Mouse (Mus musculus): Measurements from ENCODE around the gene Hpse2. TPM values are rescaled to one million over a fixed set of nuclear protein-coding genes. Genes with fewer than 3 reads are reported as not detected.

The Hpse2 gene
- polyA plus RNA-seq, 1 experiment, result not detected

GRCm38 (mm10) chr19:42904240-42904639 lies 483.9 kb downstream of the Hpse2 start:
- no peak overlapping the region for H3ac ChIP-seq (ENCODE audit: control insufficient read depth, insufficient read length)
- no peak overlapping the region for H3K4me3 ChIP-seq
- H3K36me3 ChIP-seq (ENCODE audit: control insufficient read depth, insufficient read depth), result no peaks in the 10 kb centered on the region
- H3K79me2 ChIP-seq (ENCODE audit: control insufficient read depth, insufficient read depth), result no peaks in the 10 kb centered on the region
- TF ChIP-seq SRF (IDR thresholded peaks at IDR 0.05; ENCODE audit: control insufficient read depth, insufficient read length, low read depth), result no peak
- TF ChIP-seq E2F4 (IDR thresholded peaks at IDR 0.05; ENCODE audit: insufficient read depth), result no peak
- no peak for TF ChIP-seq POLR2A (IDR thresholded peaks at IDR 0.05; ENCODE audit: insufficient read length, low read depth)
- TF ChIP-seq MAX (IDR thresholded peaks at IDR 0.05; ENCODE audit: low read depth), result no peak
- no peak for TF ChIP-seq MYOD1 (IDR thresholded peaks at IDR 0.05; ENCODE audit: control insufficient read depth in 1 of 3, insufficient read length in 2 of 3, low read depth in 2 of 3)
- TF ChIP-seq USF1 (IDR thresholded peaks at IDR 0.05; ENCODE audit: low read depth), result no peak
- TF ChIP-seq POLR2AphosphoS2 (IDR thresholded peaks at IDR 0.05; ENCODE audit: insufficient read length, low read depth), result no peak
- H3K4me2 ChIP-seq (ENCODE audit: low read depth), result no peak overlapping the region
- peaks cover 4% of the 10 kb centered on the region for H3K27me3 ChIP-seq (ENCODE audit: control insufficient read depth, insufficient read depth, insufficient read length)

- no peaks in the 10 kb centered on the region for H3K79me2 ChIP-seq (ENCODE audit: control insufficient read depth, insufficient read depth)
- no peak for TF ChIP-seq MYOG (IDR thresholded peaks at IDR 0.05; ENCODE audit: control insufficient read depth in 1 of 3, insufficient read depth in 1 of 3, insufficient read length in 2 of 3, low read depth in 2 of 3)
- no peak for TF ChIP-seq USF1 (IDR thresholded peaks at IDR 0.05; ENCODE audit: low read depth)
- no peak for TF ChIP-seq REST (IDR thresholded peaks at IDR 0.05; ENCODE audit: insufficient read depth, insufficient read length)
- TF ChIP-seq E2F4 (IDR thresholded peaks at IDR 0.05; ENCODE audit: insufficient read depth), result no peak
- no peak for TF ChIP-seq TCF3 (IDR thresholded peaks at IDR 0.05; ENCODE audit: insufficient read length, low read depth)
- TF ChIP-seq SRF (IDR thresholded peaks at IDR 0.05; ENCODE audit: control insufficient read depth, insufficient read length, low read depth), result no peak
- TF ChIP-seq MYOD1 (IDR thresholded peaks at IDR 0.05; ENCODE audit: control insufficient read depth in 1 of 3, insufficient read length in 2 of 3, low read depth in 2 of 3), result no peak
- no peak for TF ChIP-seq TCF12 (IDR thresholded peaks at IDR 0.05; ENCODE audit: insufficient read depth, poor library complexity, severe bottlenecking)
- no peak for TF ChIP-seq POLR2AphosphoS2 (IDR thresholded peaks at IDR 0.05; ENCODE audit: insufficient read length, low read depth)
- TF ChIP-seq CEBPB (IDR thresholded peaks at IDR 0.05; ENCODE audit: insufficient read depth, poor library complexity, severe bottlenecking), result no peak
- TF ChIP-seq POLR2A (IDR thresholded peaks at IDR 0.05; ENCODE audit: insufficient read length, low read depth), result no peak
- no peak for TF ChIP-seq MAX (IDR thresholded peaks at IDR 0.05; ENCODE audit: low read depth)
- H3ac ChIP-seq (ENCODE audit: control insufficient read depth, insufficient read length), result no peak overlapping the region
- H3K4me3 ChIP-seq, result no peak overlapping the region
- H3K4me2 ChIP-seq (ENCODE audit: low read depth), result no peak overlapping the region
- peaks cover 4% of the 10 kb centered on the region for H3K27me3 ChIP-seq (ENCODE audit: control insufficient read depth, insufficient read depth, insufficient read length)
- H3K36me3 ChIP-seq (ENCODE audit: control insufficient read depth, insufficient read depth), result no peaks in the 10 kb centered on the region
These were observed 484.3 kb downstream of the Hpse2 start for GRCm38 (mm10) chr19:42903840-42904239.

GRCm38 (mm10) chr19:42902410-42903021 lies 485.6 kb downstream of the Hpse2 start:
- no peaks in the 10 kb centered on the region for H3K36me3 ChIP-seq (ENCODE audit: control insufficient read depth, insufficient read depth)
- TF ChIP-seq SRF (IDR thresholded peaks at IDR 0.05; ENCODE audit: control insufficient read depth, insufficient read length, low read depth), result no peak
- no peak for TF ChIP-seq MAX (IDR thresholded peaks at IDR 0.05; ENCODE audit: low read depth)
- TF ChIP-seq MYOG (IDR thresholded peaks at IDR 0.05; ENCODE audit: control insufficient read depth in 1 of 3, insufficient read depth in 1 of 3, insufficient read length in 2 of 3, low read depth in 2 of 3), result no peak
- no peak for TF ChIP-seq REST (IDR thresholded peaks at IDR 0.05; ENCODE audit: insufficient read depth, insufficient read length)
- TF ChIP-seq POLR2AphosphoS2 (IDR thresholded peaks at IDR 0.05; ENCODE audit: insufficient read length, low read depth), result no peak
- no peak for TF ChIP-seq TCF12 (IDR thresholded peaks at IDR 0.05; ENCODE audit: insufficient read depth, poor library complexity, severe bottlenecking)
- TF ChIP-seq USF1 (IDR thresholded peaks at IDR 0.05; ENCODE audit: low read depth), result no peak
- no peak for TF ChIP-seq CEBPB (IDR thresholded peaks at IDR 0.05; ENCODE audit: insufficient read depth, poor library complexity, severe bottlenecking)
- no peak for TF ChIP-seq E2F4 (IDR thresholded peaks at IDR 0.05; ENCODE audit: insufficient read depth)
- TF ChIP-seq TCF3 (IDR thresholded peaks at IDR 0.05; ENCODE audit: insufficient read length, low read depth), result no peak
- TF ChIP-seq POLR2A (IDR thresholded peaks at IDR 0.05; ENCODE audit: insufficient read length, low read depth), result no peak
- no peak for TF ChIP-seq MYOD1 (IDR thresholded peaks at IDR 0.05; ENCODE audit: control insufficient read depth in 1 of 3, insufficient read length in 2 of 3, low read depth in 2 of 3)
- H3K27me3 ChIP-seq (ENCODE audit: control insufficient read depth, insufficient read depth, insufficient read length), result peaks cover 4% of the 10 kb centered on the region
- no peaks in the 10 kb centered on the region for H3K79me2 ChIP-seq (ENCODE audit: control insufficient read depth, insufficient read depth)
- H3ac ChIP-seq (ENCODE audit: control insufficient read depth, insufficient read length), result no peak overlapping the region
- no peak overlapping the region for H3K4me3 ChIP-seq
- no peak overlapping the region for H3K4me2 ChIP-seq (ENCODE audit: low read depth)

GRCm38 (mm10) chr19:42891599-42891998 lies 496.6 kb downstream of the Hpse2 start:
- Histone ChIP-seq H3K79me2 (ENCODE audit: control insufficient read depth, insufficient read depth) (no peaks in the 10 kb centered on the region), H3K27me3 (ENCODE audit: control insufficient read depth, insufficient read depth, insufficient read length) (no peaks in the 10 kb centered on the region), H3K36me3 (ENCODE audit: control insufficient read depth, insufficient read depth) (no peaks in the 10 kb centered on the region), H3ac (ENCODE audit: control insufficient read depth, insufficient read length) (no peak overlapping the region), H3K4me3 (no peak overlapping the region), H3K4me2 (ENCODE audit: low read depth) (no peak overlapping the region)
- no peak for TF ChIP-seq MYOG (IDR thresholded peaks at IDR 0.05; ENCODE audit: control insufficient read depth in 1 of 3, insufficient read depth in 1 of 3, insufficient read length in 2 of 3, low read depth in 2 of 3)
- TF ChIP-seq TCF12 (IDR thresholded peaks at IDR 0.05; ENCODE audit: insufficient read depth, poor library complexity, severe bottlenecking), result no peak
- no peak for TF ChIP-seq SRF (IDR thresholded peaks at IDR 0.05; ENCODE audit: control insufficient read depth, insufficient read length, low read depth)
- TF ChIP-seq REST (IDR thresholded peaks at IDR 0.05; ENCODE audit: insufficient read depth, insufficient read length), result no peak
- no peak for TF ChIP-seq MYOD1 (IDR thresholded peaks at IDR 0.05; ENCODE audit: control insufficient read depth in 1 of 3, insufficient read length in 2 of 3, low read depth in 2 of 3)
- TF ChIP-seq CEBPB (IDR thresholded peaks at IDR 0.05; ENCODE audit: insufficient read depth, poor library complexity, severe bottlenecking), result no peak
- no peak for TF ChIP-seq MAX (IDR thresholded peaks at IDR 0.05; ENCODE audit: low read depth)
- TF ChIP-seq USF1 (IDR thresholded peaks at IDR 0.05; ENCODE audit: low read depth), result no peak
- no peak for TF ChIP-seq TCF3 (IDR thresholded peaks at IDR 0.05; ENCODE audit: insufficient read length, low read depth)
- TF ChIP-seq POLR2A (IDR thresholded peaks at IDR 0.05; ENCODE audit: insufficient read length, low read depth), result no peak
- no peak for TF ChIP-seq POLR2AphosphoS2 (IDR thresholded peaks at IDR 0.05; ENCODE audit: insufficient read length, low read depth)
- TF ChIP-seq E2F4 (IDR thresholded peaks at IDR 0.05; ENCODE audit: insufficient read depth), result no peak
